Mouse (Mus musculus) heart, embryonic 16.5 days (tissue): ENCODE data around the gene Lgals12. TPM values are rescaled to one million over a fixed set of nuclear protein-coding genes. Genes with fewer than 3 reads are reported as not detected.
A peak's percentile ranks its signal among the peaks of the same experiment; 100 is the strongest.

Experiments used
- ATAC-seq: fragments of 200-750 bp; cut with Nextera tagmentation; replicated peaks from 2 replicates; pipeline ENCODE4 v1.8.0; 2017; ENCODE audit warnings: moderate number of reproducible peaks; ENCODE audit not compliant: insufficient read depth, low FRiP score; ENCODE audit errors: extremely low read depth
- H3K27ac ChIP-seq: fragments of 300-500 bp; sonication (generic); 2 replicates; pipeline ENCODE4 v1.5.1; 2014; ENCODE audit warnings: mild to moderate bottlenecking, low read length, control low read depth, moderate library complexity
- H3K27me3 ChIP-seq: fragments of 300-500 bp; sonication (generic); 2 replicates; pipeline ENCODE4 v1.6.1; 2014; ENCODE audit warnings: low read length, mixed read lengths; ENCODE audit not compliant: control insufficient read depth, insufficient read depth
- H3K36me3 ChIP-seq: fragments of 300-500 bp; sonication (generic); 2 replicates; pipeline ENCODE4 v1.6.1; 2014; ENCODE audit not compliant: control insufficient read depth, insufficient read depth
- H3K4me1 ChIP-seq: fragments of 300-500 bp; sonication (generic); 2 replicates; pipeline ENCODE4 v1.6.1; 2014; ENCODE audit warnings: low read length, mixed read lengths; ENCODE audit not compliant: control insufficient read depth, insufficient read depth
- H3K4me2 ChIP-seq: fragments of 300-500 bp; sonication (generic); 2 replicates; pipeline ENCODE4 v1.6.1; 2014; ENCODE audit warnings: low read depth, mild to moderate bottlenecking, control low read depth, low read length
- H3K4me3 ChIP-seq: fragments of 300-500 bp; sonication (generic); 2 replicates; pipeline ENCODE4 v1.5.1; 2014; ENCODE audit warnings: mild to moderate bottlenecking, control low read depth, low read length
- H3K9ac ChIP-seq: fragments of 300-500 bp; sonication (generic); 2 replicates; pipeline ENCODE4 v1.6.1; 2014; ENCODE audit warnings: low read length, control low read depth
- H3K9me3 ChIP-seq: fragments of 300-500 bp; sonication (generic); replicated peaks from 2 replicates; pipeline ENCODE4 v1.6.1; 2016; ENCODE audit warnings: low read length; ENCODE audit not compliant: control insufficient read depth
- WGBS: fragments of 180-500 bp; shearing (Covaris S2); extraction: QIAGEN DNeasy Blood & Tissue Kit; methylation state at CpG from one replicate; pipeline ENCODE4 v1.1.7; 2014; 5-methylcytosine and 5-hydroxymethylcytosine counted together
- polyA plus RNA-seq: library from polyadenylated mRNA; unstranded; fragments of >200 nt; fragmentation: Nextera tagmentation; extraction: Ambion mirVana; gene quantifications from 2 replicates; pipeline ENCODE4 v1.2.1, GENCODE M21; 2015

The Lgals12 gene
- polyA plus RNA-seq, 1 experiment from 2014 or later, result 0.20 TPM

DNA sequence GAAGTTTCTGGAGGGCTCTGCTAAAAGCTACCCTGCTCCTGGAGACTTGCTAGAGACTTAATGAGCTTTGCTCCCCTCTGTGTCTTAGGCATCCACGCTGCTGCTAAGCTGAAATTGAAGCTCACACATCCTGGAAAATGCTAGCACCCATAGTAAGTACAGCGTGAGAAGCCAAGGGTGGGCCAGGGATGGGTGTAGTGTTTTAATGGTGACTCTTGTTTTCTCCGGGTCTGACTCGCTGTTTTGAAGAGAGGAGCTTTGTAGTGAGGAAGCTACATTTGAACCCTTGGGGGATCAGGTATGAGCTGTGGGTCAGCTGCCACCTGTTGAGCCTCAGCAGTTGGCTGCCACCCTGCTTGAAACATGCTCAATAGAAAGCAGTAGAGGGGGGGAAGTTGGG, 49.1 kb downstream of the Lgals12 start:
- Histone ChIP-seq H3K9me3 (no peaks in the 10 kb centered on the region), H3K4me1 (peaks cover 5% of the 10 kb centered on the region; the same call in 1 of the 2 replicates), H3K9ac (peak overlapping the region; percentile 73), H3K4me2 (peak overlapping the region; percentile 67), H3K27ac (peak overlapping the region; percentile 81), H3K36me3 (no peaks in the 10 kb centered on the region), H3K4me3 (peak overlapping the region; percentile 67), H3K27me3 (no peaks in the 10 kb centered on the region)
- ATAC-seq, result no peak; the same call in 1 of the 2 replicates
- WGBS, result 4% methylated on average over 4 of the region's 4 CpGs

DNA sequence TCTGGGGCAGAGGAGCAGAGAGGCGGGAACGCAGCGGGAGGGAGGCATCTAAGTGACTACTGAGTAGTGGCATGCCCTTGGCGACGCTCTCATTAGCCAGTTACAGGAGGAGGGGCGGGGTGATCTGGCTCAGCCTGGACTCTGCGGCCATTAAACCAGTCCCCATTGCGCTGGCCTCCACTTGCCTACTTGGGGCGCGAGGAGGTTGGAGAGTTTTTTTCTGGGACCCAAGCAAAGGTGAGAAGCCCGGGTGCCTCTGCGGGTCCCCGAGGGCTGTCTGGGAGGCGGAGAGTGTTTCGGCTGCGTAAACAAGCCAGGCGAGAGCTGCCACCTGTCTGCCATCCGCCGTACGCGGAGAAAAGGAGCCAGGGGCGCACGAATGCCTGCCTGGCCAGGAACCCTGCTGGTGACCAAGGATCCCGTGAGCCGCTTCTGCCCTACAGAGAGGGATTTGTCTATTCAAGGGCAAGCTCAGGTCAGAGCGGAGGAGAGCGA, 49.6 kb downstream of the Lgals12 start, which contains the start of gene Pla2g16:
Gene Pla2g16 (plus strand): TSS at position 132 of the 495 bp plus-strand sequence.
- H3K27ac ChIP-seq, result peak within 1 kb of the TSS; percentile 81
- WGBS, result under 1% methylated on average over 27 of the region's 27 CpGs
- H3K4me2 ChIP-seq, result peak within 1 kb of the TSS; percentile 67

DNA sequence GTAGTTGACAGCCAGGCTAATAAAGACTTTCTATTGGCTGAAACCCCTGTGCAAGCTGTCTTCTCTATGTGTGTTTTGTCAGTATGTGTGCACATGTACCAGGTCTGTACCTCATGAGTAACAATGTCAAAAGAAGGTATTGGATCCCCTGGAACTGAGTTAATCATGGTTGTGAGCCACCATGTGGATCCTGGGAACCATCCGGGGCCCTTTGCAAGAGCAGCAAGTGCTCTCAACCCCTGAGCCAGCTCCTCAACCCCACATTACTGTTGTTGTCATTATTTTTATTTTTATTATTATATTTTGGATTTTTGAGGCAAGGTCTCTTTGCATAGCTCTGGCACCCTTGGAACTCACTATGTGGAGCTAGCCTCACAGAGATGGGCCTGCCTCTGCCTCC, 50.4 kb downstream of the Lgals12 start:
- no peak overlapping the region for H3K4me2 ChIP-seq
- H3K4me1 ChIP-seq, result peaks cover 15% of the 10 kb centered on the region
- ATAC-seq, result no peak
- H3K27me3 ChIP-seq, result no peaks in the 10 kb centered on the region
- WGBS, result 89% methylated on average over 1 of the region's 1 CpGs
- H3K9me3 ChIP-seq, result no peaks in the 10 kb centered on the region
- no peak overlapping the region for H3K4me3 ChIP-seq
- no peak overlapping the region for H3K9ac ChIP-seq
- no peak overlapping the region for H3K27ac ChIP-seq
- H3K36me3 ChIP-seq, result no peaks in the 10 kb centered on the region

More for the DNA sequence above, 49.6 kb downstream of the Lgals12 start, which contains the start of gene Pla2g16:
- Histone ChIP-seq H3K9me3 (no peaks in the 10 kb centered on the region), H3K4me1 (peaks cover 10% of the 10 kb centered on the region), H3K4me3 (peak within 1 kb of the TSS; percentile 67), H3K36me3 (no peaks in the 10 kb centered on the region), H3K9ac (peak within 1 kb of the TSS; percentile 73), H3K27me3 (no peaks in the 10 kb centered on the region)
- ATAC-seq, result peak; percentile 93

DNA sequence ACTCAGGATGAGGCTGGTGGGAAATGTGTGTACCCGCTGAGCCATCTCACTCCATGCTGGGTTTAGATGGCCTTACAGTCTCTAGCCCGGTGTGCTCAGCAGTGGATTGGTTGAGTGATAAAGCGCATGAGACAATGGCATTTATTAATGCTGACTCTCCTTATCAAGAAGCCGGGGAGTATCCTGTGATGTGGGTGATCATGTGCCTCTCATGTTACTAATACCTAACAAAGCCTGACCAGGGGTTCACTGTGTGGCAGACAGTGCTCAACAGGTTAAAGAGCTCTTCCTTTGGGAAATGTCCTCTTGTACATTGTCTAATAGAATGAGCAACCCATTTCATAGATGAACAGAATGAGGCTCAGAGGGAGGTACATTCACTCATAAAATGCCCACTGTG, 52.1 kb downstream of the Lgals12 start:
- Histone ChIP-seq H3K4me1 (peaks cover 17% of the 10 kb centered on the region), H3K27me3 (no peaks in the 10 kb centered on the region), H3K9me3 (no peaks in the 10 kb centered on the region), H3K27ac (no peak overlapping the region), H3K9ac (no peak overlapping the region), H3K36me3 (no peaks in the 10 kb centered on the region), H3K4me2 (no peak overlapping the region), H3K4me3 (no peak overlapping the region)
- WGBS, result 73% methylated on average over 4 of the region's 4 CpGs
- ATAC-seq, result no peak

DNA sequence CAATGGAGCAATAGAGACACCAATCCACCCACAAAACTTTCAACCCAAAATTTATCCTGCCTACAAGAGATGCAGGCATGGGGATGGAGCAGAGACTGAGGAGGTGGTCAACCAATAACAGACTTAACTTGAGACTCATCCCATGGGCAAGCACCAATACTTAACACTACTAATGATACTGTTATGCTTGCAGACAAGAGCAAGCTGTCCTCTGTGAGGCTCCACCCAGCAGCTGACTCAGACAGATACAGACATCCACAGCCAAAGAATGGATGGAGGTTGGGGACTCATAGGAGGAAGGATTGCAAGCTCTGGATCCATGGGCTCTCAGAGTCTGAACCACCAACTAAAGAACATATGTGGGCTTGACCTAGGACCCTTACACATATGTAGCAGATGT, 53.6 kb downstream of the Lgals12 start:
- ATAC-seq, result no peak
- H3K27ac ChIP-seq, result no peak overlapping the region
- H3K9ac ChIP-seq, result no peak overlapping the region
- no peaks in the 10 kb centered on the region for H3K36me3 ChIP-seq
- no peaks in the 10 kb centered on the region for H3K27me3 ChIP-seq
- H3K9me3 ChIP-seq, result no peaks in the 10 kb centered on the region
- H3K4me3 ChIP-seq, result no peak overlapping the region
- peaks cover 14% of the 10 kb centered on the region for H3K4me1 ChIP-seq
- H3K4me2 ChIP-seq, result no peak overlapping the region

DNA sequence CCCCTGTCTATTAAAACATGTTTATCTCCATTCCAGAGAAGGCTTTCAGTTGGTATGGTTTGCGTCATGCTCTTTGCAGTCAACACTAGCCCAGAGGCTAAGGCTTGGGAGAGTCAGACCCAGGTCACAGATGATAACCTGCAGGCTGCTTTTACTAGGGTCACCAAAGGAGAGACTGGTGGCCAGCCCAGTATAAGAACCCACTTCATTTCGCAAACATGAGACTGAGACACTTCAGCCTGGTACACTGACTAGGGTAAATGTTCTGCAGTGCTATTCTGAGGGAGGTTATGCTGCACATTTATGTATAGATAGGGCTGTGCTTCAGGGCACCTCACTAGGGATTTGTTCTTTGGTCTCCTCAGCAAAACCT, 54.7 kb downstream of the Lgals12 start:
- WGBS, result 23% methylated on average over 2 of the region's 2 CpGs
- no peak overlapping the region for H3K9ac ChIP-seq
- ATAC-seq, result peak; percentile 15; the same call in 1 of the 2 replicates

DNA sequence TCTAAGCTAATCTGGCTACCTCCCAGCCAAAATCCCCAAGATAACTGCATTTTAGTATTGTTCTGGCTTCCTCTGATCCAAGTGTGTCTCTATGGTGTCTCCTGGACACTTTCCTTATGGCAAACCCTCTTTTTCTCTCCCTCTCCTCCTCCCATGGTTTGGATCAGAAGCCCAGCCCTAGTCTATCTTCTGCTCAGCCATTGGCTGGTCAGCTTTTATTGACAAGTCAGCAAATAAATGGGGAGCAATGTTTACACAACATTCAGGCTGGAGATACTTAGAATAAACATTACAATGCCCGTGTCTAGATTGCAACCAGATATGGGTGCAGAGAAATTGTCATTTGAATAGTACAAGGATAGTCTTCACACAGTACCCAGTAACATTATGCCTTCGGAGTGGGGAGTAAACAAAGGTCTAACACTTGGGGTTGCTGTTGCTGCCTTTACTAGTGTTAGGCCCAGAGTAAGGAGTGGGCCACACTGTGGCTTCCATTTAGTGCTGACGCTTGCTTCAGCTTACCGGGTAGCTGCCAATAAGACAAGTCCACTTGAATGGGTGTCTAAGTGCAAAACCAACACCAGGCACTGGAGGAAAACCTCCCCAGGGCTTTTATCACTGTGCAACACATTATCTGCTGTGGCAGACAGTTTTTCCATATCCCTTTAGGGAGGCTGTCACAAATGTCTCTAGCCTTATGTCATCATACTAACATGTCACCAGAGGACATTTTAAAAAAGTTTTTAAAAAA, 55.3 kb downstream of the Lgals12 start:
- peak overlapping the region; percentile 30 for H3K27ac ChIP-seq
- H3K4me3 ChIP-seq, result no peak overlapping the region
- 37% methylated on average over 4 of the region's 4 CpGs for WGBS
- H3K27me3 ChIP-seq, result no peaks in the 10 kb centered on the region
- no peaks in the 10 kb centered on the region for H3K36me3 ChIP-seq
- peak; percentile 68; the same call in 1 of the 2 replicates for ATAC-seq
- H3K4me2 ChIP-seq, result no peak overlapping the region
- H3K9ac ChIP-seq, result no peak overlapping the region
- H3K4me1 ChIP-seq, result peaks cover 14% of the 10 kb centered on the region
- no peaks in the 10 kb centered on the region for H3K9me3 ChIP-seq

More for the DNA sequence above, 54.7 kb downstream of the Lgals12 start:
- Histone ChIP-seq H3K4me3 (no peak overlapping the region), H3K9me3 (no peaks in the 10 kb centered on the region), H3K4me1 (peaks cover 14% of the 10 kb centered on the region), H3K36me3 (no peaks in the 10 kb centered on the region), H3K27ac (peak overlapping the region; percentile 30), H3K27me3 (no peaks in the 10 kb centered on the region), H3K4me2 (no peak overlapping the region)

DNA sequence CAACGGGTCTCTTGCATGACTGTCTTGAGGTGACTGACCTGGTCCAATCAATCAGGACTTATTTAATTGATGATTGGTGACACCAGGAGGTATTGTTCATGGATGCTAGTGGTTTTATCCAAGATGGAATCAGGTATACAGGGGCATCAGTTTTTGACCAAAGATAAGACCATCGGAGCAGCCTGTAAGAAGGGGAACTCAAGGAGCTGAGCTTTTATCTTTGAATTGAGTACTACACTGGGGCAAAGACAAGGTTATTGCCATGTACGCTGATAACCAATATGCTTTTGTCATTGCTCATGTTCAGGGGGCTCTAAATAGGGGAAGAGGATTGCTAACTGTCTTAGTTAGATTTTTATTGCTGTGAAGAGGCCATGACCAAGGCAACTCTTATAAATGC, 58.1 kb downstream of the Lgals12 start:
- Histone ChIP-seq H3K4me2 (no peak overlapping the region), H3K9me3 (no peaks in the 10 kb centered on the region), H3K4me1 (peaks cover 14% of the 10 kb centered on the region), H3K4me3 (no peak overlapping the region), H3K9ac (no peak overlapping the region), H3K36me3 (no peaks in the 10 kb centered on the region), H3K27me3 (no peaks in the 10 kb centered on the region), H3K27ac (no peak overlapping the region)
- WGBS, result 88% methylated on average over 3 of the region's 3 CpGs
- ATAC-seq, result no peak
